Mouse (Mus musculus): ENCODE measurements around the gene Blzf1. TPM values are rescaled to one million over a fixed set of nuclear protein-coding genes. Genes with fewer than 3 reads are reported as not detected.

Blzf1 gene
- polyA plus RNA-seq, 1 experiment from 2014 or later, result 28.9 TPM

GRCm38 (mm10) chr1:164251438-164251837 is 55.9 kb downstream of the Blzf1 start:
- Histone ChIP-seq H3K4me2 (ENCODE audit: low read length) (no peak overlapping the region), H3K36me3 (ENCODE audit: control insufficient read depth, insufficient read depth, low read length) (no peaks in the 10 kb centered on the region), H3K4me3 (replicated peaks; ENCODE audit: low read depth, low read length) (no peak overlapping the region), H3K4me1 (ENCODE audit: control insufficient read depth, insufficient read depth, low read length) (peaks cover 20% of the 10 kb centered on the region), H3K9ac (replicated peaks; ENCODE audit: low read length) (no peak overlapping the region), H3K27me3 (ENCODE audit: control insufficient read depth, insufficient read depth, low read length) (no peaks in the 10 kb centered on the region), H3K27ac (replicated peaks; ENCODE audit: low read depth, low read length) (no peak overlapping the region), H3K9me3 (ENCODE audit: control insufficient read depth, low read length) (no peaks in the 10 kb centered on the region)
- ATAC-seq (ENCODE audit: low FRiP score, low TSS enrichment) (no peak), DNase-seq (no peak)
- WGBS, result 81% methylated on average over 1 of the region's 1 CpGs

- H3K9me3 ChIP-seq (ENCODE audit: control insufficient read depth, low read length), result no peaks in the 10 kb centered on the region
- WGBS, result 69% methylated on average over 8 of the region's 8 CpGs
- peaks cover 20% of the 10 kb centered on the region for H3K4me1 ChIP-seq (ENCODE audit: control insufficient read depth, insufficient read depth, low read length)
- ATAC-seq (ENCODE audit: low FRiP score, low TSS enrichment) (no peak), DNase-seq (peak; percentile 17)
- no peak overlapping the region for H3K27ac ChIP-seq (replicated peaks; ENCODE audit: low read depth, low read length)
- no peaks in the 10 kb centered on the region for H3K36me3 ChIP-seq (ENCODE audit: control insufficient read depth, insufficient read depth, low read length)
- H3K9ac ChIP-seq (replicated peaks; ENCODE audit: low read length), result peak overlapping the region; percentile 59; the same call in 1 of the 2 replicates
- no peaks in the 10 kb centered on the region for H3K27me3 ChIP-seq (ENCODE audit: control insufficient read depth, insufficient read depth, low read length)
- H3K4me3 ChIP-seq (replicated peaks; ENCODE audit: low read depth, low read length), result peak overlapping the region; percentile 68; the same call in 1 of the 2 replicates
- peak overlapping the region; percentile 81 for H3K4me2 ChIP-seq (ENCODE audit: low read length)
Measured at GRCm38 (mm10) chr1:164250391-164251150, 56.7 kb downstream of the Blzf1 start.

- peak overlapping the region; percentile 59 for H3K9ac ChIP-seq (replicated peaks; ENCODE audit: low read length)
- no peaks in the 10 kb centered on the region for H3K27me3 ChIP-seq (ENCODE audit: control insufficient read depth, insufficient read depth, low read length)
- no peaks in the 10 kb centered on the region for H3K36me3 ChIP-seq (ENCODE audit: control insufficient read depth, insufficient read depth, low read length)
- peaks cover 20% of the 10 kb centered on the region for H3K4me1 ChIP-seq (ENCODE audit: control insufficient read depth, insufficient read depth, low read length)
- H3K9me3 ChIP-seq (ENCODE audit: control insufficient read depth, low read length), result no peaks in the 10 kb centered on the region
- H3K4me3 ChIP-seq (replicated peaks; ENCODE audit: low read depth, low read length), result peak overlapping the region; percentile 68
- H3K27ac ChIP-seq (replicated peaks; ENCODE audit: low read depth, low read length), result peak overlapping the region; percentile 70
- under 1% methylated on average over 33 of the region's 33 CpGs for WGBS
- ATAC-seq (ENCODE audit: low FRiP score, low TSS enrichment) (no peak; the same call in 1 of the 2 replicates), DNase-seq (peak; percentile 68)
- peak overlapping the region; percentile 81 for H3K4me2 ChIP-seq (ENCODE audit: low read length)
Measured at GRCm38 (mm10) chr1:164249332-164249711, 58.0 kb downstream of the Blzf1 start.

- DNase-seq (peak; percentile 98), ATAC-seq (ENCODE audit: low FRiP score, low TSS enrichment) (peak; percentile 98)
- Histone ChIP-seq H3K9ac (replicated peaks; ENCODE audit: low read length) (peak within 1 kb of the TSS; percentile 66), H3K4me3 (replicated peaks; ENCODE audit: low read depth, low read length) (peak within 1 kb of the TSS; percentile 68), H3K27me3 (ENCODE audit: control insufficient read depth, insufficient read depth, low read length) (no peaks in the 10 kb centered on the region), H3K9me3 (ENCODE audit: control insufficient read depth, low read length) (no peaks in the 10 kb centered on the region), H3K4me1 (ENCODE audit: control insufficient read depth, insufficient read depth, low read length) (peaks cover 20% of the 10 kb centered on the region), H3K4me2 (ENCODE audit: low read length) (peak within 1 kb of the TSS; percentile 81), H3K27ac (replicated peaks; ENCODE audit: low read depth, low read length) (peak within 1 kb of the TSS; percentile 70), H3K36me3 (ENCODE audit: control insufficient read depth, insufficient read depth, low read length) (no peaks in the 10 kb centered on the region)
- WGBS, result under 1% methylated on average over 66 of the region's 79 CpGs
Measured at GRCm38 (mm10) chr1:164248465-164249331, 58.6 kb downstream of the Blzf1 start, which contains the start of gene Slc19a2. Slc19a2 (plus strand) TSS chr1:164249046.

GRCm38 (mm10) chr1:164247971-164248370 is 59.3 kb downstream of the Blzf1 start:
- H3K36me3 ChIP-seq (ENCODE audit: control insufficient read depth, insufficient read depth, low read length), result no peaks in the 10 kb centered on the region
- peak overlapping the region; percentile 81 for H3K4me2 ChIP-seq (ENCODE audit: low read length)
- DNase-seq (peak; percentile 24), ATAC-seq (ENCODE audit: low FRiP score, low TSS enrichment) (no peak)
- peak overlapping the region; percentile 68 for H3K4me3 ChIP-seq (replicated peaks; ENCODE audit: low read depth, low read length)
- H3K27ac ChIP-seq (replicated peaks; ENCODE audit: low read depth, low read length), result peak overlapping the region; percentile 70; the same call in 1 of the 2 replicates
- 7% methylated on average over 10 of the region's 10 CpGs for WGBS
- peak overlapping the region; percentile 66 for H3K9ac ChIP-seq (replicated peaks; ENCODE audit: low read length)
- H3K27me3 ChIP-seq (ENCODE audit: control insufficient read depth, insufficient read depth, low read length), result no peaks in the 10 kb centered on the region
- peaks cover 20% of the 10 kb centered on the region for H3K4me1 ChIP-seq (ENCODE audit: control insufficient read depth, insufficient read depth, low read length)
- H3K9me3 ChIP-seq (ENCODE audit: control insufficient read depth, low read length), result no peaks in the 10 kb centered on the region

- Histone ChIP-seq H3K36me3 (ENCODE audit: control insufficient read depth, insufficient read depth, low read length) (no peaks in the 10 kb centered on the region), H3K9me3 (ENCODE audit: control insufficient read depth, low read length) (no peaks in the 10 kb centered on the region), H3K27me3 (ENCODE audit: control insufficient read depth, insufficient read depth, low read length) (no peaks in the 10 kb centered on the region), H3K4me2 (ENCODE audit: low read length) (peak overlapping the region; percentile 81), H3K27ac (replicated peaks; ENCODE audit: low read depth, low read length) (no peak overlapping the region), H3K9ac (replicated peaks; ENCODE audit: low read length) (peak overlapping the region; percentile 66; the same call in 1 of the 2 replicates), H3K4me3 (replicated peaks; ENCODE audit: low read depth, low read length) (0 out of 2 replicates have a peak overlapping the region, but pooled peaks have one; percentile 68), H3K4me1 (ENCODE audit: control insufficient read depth, insufficient read depth, low read length) (peaks cover 20% of the 10 kb centered on the region)
- DNase-seq (no peak), ATAC-seq (ENCODE audit: low FRiP score, low TSS enrichment) (no peak)
- 37% methylated on average over 8 of the region's 8 CpGs for WGBS
Measured at GRCm38 (mm10) chr1:164247442-164247841, 59.8 kb downstream of the Blzf1 start.

- H3K36me3 ChIP-seq (ENCODE audit: control insufficient read depth, insufficient read depth, low read length), result no peaks in the 10 kb centered on the region
- no peaks in the 10 kb centered on the region for H3K27me3 ChIP-seq (ENCODE audit: control insufficient read depth, insufficient read depth, low read length)
- no peak overlapping the region for H3K4me3 ChIP-seq (replicated peaks; ENCODE audit: low read depth, low read length)
- H3K9ac ChIP-seq (replicated peaks; ENCODE audit: low read length), result no peak overlapping the region
- H3K27ac ChIP-seq (replicated peaks; ENCODE audit: low read depth, low read length), result no peak overlapping the region
- H3K9me3 ChIP-seq (ENCODE audit: control insufficient read depth, low read length), result no peaks in the 10 kb centered on the region
- 68% methylated on average over 8 of the region's 8 CpGs for WGBS
- no peak for ATAC-seq (ENCODE audit: low FRiP score, low TSS enrichment)
- peak; percentile 9 for DNase-seq
- H3K4me2 ChIP-seq (ENCODE audit: low read length), result no peak overlapping the region
- 0 out of 2 replicates have a peak, but pooled peaks cover 4% of the 10 kb centered on the region for H3K4me1 ChIP-seq (ENCODE audit: control insufficient read depth, insufficient read depth, low read length)
Measured at GRCm38 (mm10) chr1:164242809-164243208, 64.5 kb downstream of the Blzf1 start.

- H3K4me1 ChIP-seq (ENCODE audit: control insufficient read depth, insufficient read depth, low read length), result no peaks in the 10 kb centered on the region
- H3K36me3 ChIP-seq (ENCODE audit: control insufficient read depth, insufficient read depth, low read length), result no peaks in the 10 kb centered on the region
- H3K9me3 ChIP-seq (ENCODE audit: control insufficient read depth, low read length), result no peaks in the 10 kb centered on the region
- H3K27ac ChIP-seq (replicated peaks; ENCODE audit: low read depth, low read length), result no peak overlapping the region
- no peak for DNase-seq
- H3K4me3 ChIP-seq (replicated peaks; ENCODE audit: low read depth, low read length), result no peak overlapping the region
- H3K4me2 ChIP-seq (ENCODE audit: low read length), result no peak overlapping the region
- no peak for ATAC-seq (ENCODE audit: low FRiP score, low TSS enrichment)
- WGBS, result 79% methylated on average over 2 of the region's 2 CpGs
- no peak overlapping the region for H3K9ac ChIP-seq (replicated peaks; ENCODE audit: low read length)
- H3K27me3 ChIP-seq (ENCODE audit: control insufficient read depth, insufficient read depth, low read length), result no peaks in the 10 kb centered on the region
Measured at GRCm38 (mm10) chr1:164241494-164241893, 65.8 kb downstream of the Blzf1 start.

All from midbrain, embryonic 14.5 days (tissue).